Mouse (Mus musculus) stomach, embryonic 15.5 days (tissue): ENCODE results near the gene Ngrn. TPM values are rescaled to one million over a fixed set of nuclear protein-coding genes. Genes with fewer than 3 reads are reported as not detected.

Experiments
- polyA plus RNA-seq: library from polyadenylated mRNA; unstranded; fragments of >200 nt; fragmentation: Nextera tagmentation; extraction: Ambion mirVana; gene quantifications from 2 replicates; pipeline ENCODE4 v1.2.1, GENCODE M21; 2015

Ngrn gene
- polyA plus RNA-seq, 1 experiment from 2014 or later, result 47.3 TPM

Other genes starting within 250 kb of the Ngrn start
- 14.9 and 15.8 TPM in 2 replicates for gene Zfp710, start 236.4 kb upstream of the Ngrn start, polyA plus RNA-seq
- gene Idh2, start 145.8 kb upstream of the Ngrn start, polyA plus RNA-seq, result 595 and 631 TPM in 2 replicates
- 22.1 and 23.8 TPM in 2 replicates for gene Sema4b, start 74.4 kb upstream of the Ngrn start, polyA plus RNA-seq
- gene Cib1, start 28.4 kb upstream of the Ngrn start, polyA plus RNA-seq, result 157 and 158 TPM in 2 replicates
- gene Gdpgp1, start 28.4 kb upstream of the Ngrn start, polyA plus RNA-seq, result 5.2 and 5.3 TPM in 2 replicates
- gene Ttll13, start 14.8 kb upstream of the Ngrn start, polyA plus RNA-seq, result 1.1 and 1.6 TPM in 2 replicates
- 12.9 and 15.6 TPM in 2 replicates for gene Vps33b, start 8.4 kb downstream of the Ngrn start, polyA plus RNA-seq
- 139 and 142 TPM in 2 replicates for gene Prc1, start 33.2 kb downstream of the Ngrn start, polyA plus RNA-seq
- 10.0 and 13.8 TPM in 2 replicates for gene Rccd1, start 63.2 kb downstream of the Ngrn start, polyA plus RNA-seq
- 35.5 and 38.3 TPM in 2 replicates for gene Unc45a, start 79.8 kb downstream of the Ngrn start, polyA plus RNA-seq
- gene Hddc3, start 81.9 kb downstream of the Ngrn start, polyA plus RNA-seq, result 16.4 and 20.1 TPM in 2 replicates
- gene Man2a2, start 110.2 kb downstream of the Ngrn start, polyA plus RNA-seq, result 16.3 and 16.4 TPM in 2 replicates
- 12.5 and 13.5 TPM in 2 replicates for gene Fes, start 126.7 kb downstream of the Ngrn start, polyA plus RNA-seq
- gene Furin, start 144.2 kb downstream of the Ngrn start, polyA plus RNA-seq, result 11.6 and 12.5 TPM in 2 replicates